Mouse (Mus musculus) midbrain, postnatal 0 days (tissue): Measurements from ENCODE around the gene Slc2a5. TPM values are rescaled to one million over a fixed set of nuclear protein-coding genes. Genes with fewer than 3 reads are reported as not detected.

ENCODE experiments used
- ATAC-seq: fragments of 200-750 bp; cut with Nextera tagmentation; 2 replicates; pipeline ENCODE4 v1.8.0; 2017; ENCODE audit warnings: moderate number of reproducible peaks, mild to moderate bottlenecking, moderate TSS enrichment, moderate library complexity; ENCODE audit not compliant: low FRiP score
- DNase-seq: peaks from one replicate; pipeline ENCODE4 v3.0.0-alpha.2; 2015; ENCODE audit warnings: low spot score
- H3K27ac ChIP-seq: fragments of 300-500 bp; sonication (generic); 2 replicates; pipeline ENCODE4 v1.5.1; 2014; ENCODE audit warnings: low read depth, mild to moderate bottlenecking, low read length, mixed read lengths
- H3K27me3 ChIP-seq: fragments of 300-500 bp; sonication (generic); 2 replicates; pipeline ENCODE4 v1.6.1; 2014; ENCODE audit warnings: low read length, control low read depth, mixed read lengths; ENCODE audit not compliant: insufficient read depth
- H3K36me3 ChIP-seq: fragments of 300-500 bp; sonication (generic); 2 replicates; pipeline ENCODE4 v1.6.1; 2014; ENCODE audit warnings: low read length, control low read depth, mixed read lengths; ENCODE audit not compliant: insufficient read depth
- H3K4me1 ChIP-seq: fragments of 300-500 bp; sonication (generic); 2 replicates; pipeline ENCODE4 v1.6.1; 2014; ENCODE audit warnings: mild to moderate bottlenecking, control low read depth, antibody characterized with exemption, low read length, mixed read lengths; ENCODE audit not compliant: insufficient read depth
- H3K4me2 ChIP-seq: fragments of 300-500 bp; sonication (generic); 2 replicates; pipeline ENCODE4 v1.6.1; 2014; ENCODE audit warnings: low read depth, mild to moderate bottlenecking, low read length, mixed read lengths; ENCODE audit not compliant: poor library complexity, severe bottlenecking
- H3K4me3 ChIP-seq: fragments of 300-500 bp; sonication (generic); 2 replicates; pipeline ENCODE4 v1.5.1; 2014; ENCODE audit warnings: low read depth, mild to moderate bottlenecking, low read length, moderate library complexity
- H3K9ac ChIP-seq: fragments of 300-500 bp; sonication (generic); replicated peaks from 2 replicates; pipeline ENCODE4 v1.6.1; 2014; ENCODE audit warnings: mild to moderate bottlenecking, low read length, moderate library complexity, mixed read lengths; ENCODE audit not compliant: poor library complexity, severe bottlenecking
- H3K9me3 ChIP-seq: fragments of 300-500 bp; sonication (generic); 2 replicates; pipeline ENCODE4 v1.6.1; 2016; ENCODE audit warnings: low read length, control low read depth
- CTCF ChIP-seq: IDR thresholded peaks from 2 replicates; pipeline ENCODE4 v1.5.1; 2016; ENCODE audit warnings: antibody characterized with exemption, mild to moderate bottlenecking
- WGBS: fragments of 180-500 bp; shearing (Covaris S2); extraction: QIAGEN DNeasy Blood & Tissue Kit; methylation state at CpG from one replicate; pipeline ENCODE4 v1.1.7; 2014; 5-methylcytosine and 5-hydroxymethylcytosine counted together
- polyA plus RNA-seq: library from polyadenylated mRNA; unstranded; fragments of >200 nt; fragmentation: Nextera tagmentation; extraction: Ambion mirVana; gene quantifications from 2 replicates; pipeline ENCODE4 v1.2.1, GENCODE M21; 2015
- total RNA-seq: library from RNA; depleted of rRNA; stranded (reverse); fragments of >200 nt; gene quantifications from 2 replicates; pipeline ENCODE4 v1.2.3, GENCODE M21; 2014; rRNA removed

Slc2a5 gene
- total and polyA plus RNA-seq, 2 experiments from 2014 or later = 3.2 to 4.3 TPM

DNA sequence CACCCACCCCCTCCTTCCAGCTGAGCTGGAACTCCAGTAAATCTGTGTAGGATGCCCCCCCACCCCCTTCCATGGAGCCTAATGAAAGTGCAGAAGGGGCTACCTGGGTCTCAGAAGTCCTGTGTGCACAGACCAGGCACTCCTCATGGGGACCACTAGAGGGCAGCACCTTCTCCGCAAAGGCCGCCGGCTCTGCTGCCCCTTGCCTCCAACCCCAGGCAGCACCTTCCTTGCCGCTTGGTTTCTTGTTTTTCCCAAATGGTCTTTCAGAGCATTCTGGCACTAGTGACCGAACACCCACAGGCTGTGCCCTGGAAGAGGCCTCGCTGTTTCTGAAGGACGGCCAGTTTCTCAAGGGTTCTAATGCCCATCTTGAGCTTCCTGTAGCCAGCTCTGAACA is 57.5 kb downstream of the Slc2a5 start:
- no peaks in the 10 kb centered on the region for H3K36me3 ChIP-seq
- no peak overlapping the region for H3K4me3 ChIP-seq
- H3K4me2 ChIP-seq = no peak overlapping the region
- no peaks in the 10 kb centered on the region for H3K9me3 ChIP-seq
- WGBS = 9% methylated on average over 7 of the region's 7 CpGs
- H3K4me1 ChIP-seq = no peaks in the 10 kb centered on the region
- ATAC-seq = no peak
- H3K27ac ChIP-seq = no peak overlapping the region
- TF ChIP-seq CTCF = peak; percentile 79
- no peaks in the 10 kb centered on the region for H3K27me3 ChIP-seq
- H3K9ac ChIP-seq = no peak overlapping the region
- peak; percentile 36 for DNase-seq

DNA sequence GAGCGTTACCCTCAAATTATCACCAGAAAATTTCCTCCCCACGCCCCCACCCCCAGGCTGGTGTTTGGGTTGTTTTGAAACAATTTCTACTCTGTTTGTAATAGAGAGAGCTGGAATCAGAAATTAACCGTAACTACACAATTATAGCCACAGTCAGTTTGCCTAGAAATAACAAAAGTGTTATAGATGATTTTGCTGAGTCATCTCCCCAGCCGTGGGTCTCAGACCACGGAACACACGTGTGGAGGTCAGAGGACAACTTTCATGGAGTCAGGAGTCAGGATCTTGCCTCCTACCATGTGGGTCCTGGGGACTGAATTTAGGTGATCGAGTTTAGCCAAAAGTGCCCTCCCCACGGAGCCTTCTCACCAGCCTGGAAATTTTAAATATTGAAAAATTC is 58.0 kb downstream of the Slc2a5 start:
- Histone ChIP-seq H3K9ac (no peak overlapping the region), H3K4me3 (no peak overlapping the region), H3K4me2 (no peak overlapping the region), H3K36me3 (no peaks in the 10 kb centered on the region), H3K4me1 (no peaks in the 10 kb centered on the region), H3K27ac (no peak overlapping the region), H3K27me3 (no peaks in the 10 kb centered on the region), H3K9me3 (no peaks in the 10 kb centered on the region)
- no peak for ATAC-seq
- WGBS = 80% methylated on average over 8 of the region's 8 CpGs
- DNase-seq = no peak
- no peak for TF ChIP-seq CTCF

DNA sequence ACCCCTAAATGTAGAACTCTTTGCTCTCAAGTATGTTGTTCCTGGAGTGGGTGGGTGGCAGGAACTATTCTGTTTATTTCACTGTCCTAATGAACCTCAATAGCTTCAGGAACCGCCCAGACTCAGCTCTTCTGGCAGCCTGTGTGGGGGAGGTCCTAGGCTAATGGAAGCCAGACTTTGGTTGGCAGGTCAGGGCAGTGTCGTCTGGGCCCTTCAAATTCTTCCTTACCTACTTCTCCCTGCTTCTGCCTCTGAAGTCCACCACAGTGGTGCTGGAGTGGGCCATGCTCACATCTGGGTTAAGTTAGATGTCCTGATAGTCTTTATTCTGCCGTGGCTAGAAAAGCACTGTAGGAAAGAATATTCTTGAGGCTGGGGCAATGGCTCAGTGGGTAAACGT is 59.0 kb downstream of the Slc2a5 start:
- no peaks in the 10 kb centered on the region for H3K9me3 ChIP-seq
- no peak overlapping the region for H3K4me2 ChIP-seq
- H3K36me3 ChIP-seq = no peaks in the 10 kb centered on the region
- H3K4me1 ChIP-seq = no peaks in the 10 kb centered on the region
- no peak for ATAC-seq
- no peak overlapping the region for H3K27ac ChIP-seq
- no peak overlapping the region for H3K9ac ChIP-seq
- no peaks in the 10 kb centered on the region for H3K27me3 ChIP-seq
- H3K4me3 ChIP-seq = no peak overlapping the region
- 64% methylated on average over 4 of the region's 4 CpGs for WGBS
- TF ChIP-seq CTCF = no peak
- DNase-seq = no peak

DNA sequence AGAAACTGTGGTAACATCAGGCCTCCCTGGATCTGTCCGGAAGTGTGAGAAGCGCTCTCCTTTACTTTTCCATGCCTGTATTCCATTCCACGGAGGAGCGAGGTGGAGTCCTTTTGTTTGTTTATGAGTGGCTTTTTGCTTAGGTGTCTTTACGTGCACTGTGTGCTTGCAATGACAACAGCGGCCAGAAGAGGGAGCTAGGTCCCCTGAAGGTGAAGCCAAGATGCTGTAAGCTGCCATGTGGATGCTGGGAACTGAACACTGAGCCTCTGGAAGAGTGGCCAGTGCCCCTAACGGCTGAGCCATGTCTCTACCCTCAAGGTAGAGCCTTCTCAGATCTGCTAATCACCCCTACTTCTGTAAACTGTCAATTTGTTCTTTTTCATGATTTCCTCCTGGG is 62.2 kb downstream of the Slc2a5 start:
- ATAC-seq (no peak), DNase-seq (no peak)
- peak; percentile 32 for TF ChIP-seq CTCF
- H3K4me2 ChIP-seq = no peak overlapping the region
- no peak overlapping the region for H3K27ac ChIP-seq
- no peaks in the 10 kb centered on the region for H3K36me3 ChIP-seq
- 90% methylated on average over 7 of the region's 7 CpGs for WGBS
- H3K27me3 ChIP-seq = no peaks in the 10 kb centered on the region
- no peaks in the 10 kb centered on the region for H3K9me3 ChIP-seq
- no peak overlapping the region for H3K4me3 ChIP-seq
- H3K4me1 ChIP-seq = no peaks in the 10 kb centered on the region
- no peak overlapping the region for H3K9ac ChIP-seq

DNA sequence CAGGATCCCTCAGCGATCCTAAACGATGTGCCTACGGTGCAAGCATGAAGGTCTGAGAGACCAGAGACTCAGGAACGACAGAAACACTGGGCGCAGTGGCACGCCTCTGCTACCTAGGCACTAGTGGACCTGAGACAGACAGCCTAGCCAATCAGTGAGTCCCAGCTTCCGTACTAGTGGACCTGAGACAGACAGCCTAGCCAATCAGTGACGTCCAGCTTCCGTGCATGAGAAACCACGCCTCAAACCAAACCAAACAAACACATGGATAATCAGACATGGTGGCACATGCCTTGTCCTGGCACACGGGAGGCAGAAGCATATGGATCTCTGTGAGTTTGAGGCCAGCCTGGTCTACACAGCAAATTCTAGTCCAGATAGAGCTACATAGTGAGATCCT is 69.2 kb downstream of the Slc2a5 start:
- 57% methylated on average over 11 of the region's 11 CpGs for WGBS
- no peaks in the 10 kb centered on the region for H3K4me1 ChIP-seq
- no peak for DNase-seq
- no peak overlapping the region for H3K4me3 ChIP-seq
- TF ChIP-seq CTCF = no peak
- H3K36me3 ChIP-seq = no peaks in the 10 kb centered on the region
- H3K9ac ChIP-seq = no peak overlapping the region
- ATAC-seq = no peak
- H3K27me3 ChIP-seq = no peaks in the 10 kb centered on the region
- H3K27ac ChIP-seq = no peak overlapping the region
- no peaks in the 10 kb centered on the region for H3K9me3 ChIP-seq
- no peak overlapping the region for H3K4me2 ChIP-seq

DNA sequence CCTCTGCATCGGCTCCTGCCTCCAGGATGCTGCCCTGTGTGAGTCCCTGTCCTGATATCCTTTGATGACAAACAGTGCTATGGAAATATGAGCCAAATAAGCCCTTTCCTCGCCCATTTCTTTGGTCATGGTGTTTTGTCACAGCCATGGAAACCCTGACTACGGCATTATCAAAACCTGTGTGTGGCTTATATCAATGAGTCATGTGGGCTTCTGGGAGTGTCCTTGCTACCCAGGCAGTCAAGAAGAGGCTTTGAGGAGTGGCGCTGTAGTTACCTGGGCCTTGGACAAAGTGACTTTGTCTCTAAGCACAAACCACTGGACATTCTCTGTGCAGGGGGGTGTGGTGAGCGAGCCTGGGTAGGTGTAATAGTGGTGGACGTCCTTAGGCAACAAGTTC is 73.1 kb downstream of the Slc2a5 start:
- ATAC-seq (no peak), DNase-seq (no peak)
- Histone ChIP-seq H3K4me3 (no peak overlapping the region), H3K27ac (no peak overlapping the region), H3K4me2 (no peak overlapping the region), H3K36me3 (no peaks in the 10 kb centered on the region), H3K9me3 (no peaks in the 10 kb centered on the region), H3K27me3 (no peaks in the 10 kb centered on the region), H3K9ac (no peak overlapping the region), H3K4me1 (no peaks in the 10 kb centered on the region)
- 83% methylated on average over 6 of the region's 6 CpGs for whole genome bisulfite sequencing
- no peak for TF ChIP-seq CTCF

Other genes starting within 250 kb of the Slc2a5 start
- 6.2 and 13.6 TPM in 2 replicates for gene Spsb1, start 164.2 kb upstream of the Slc2a5 start, total RNA-seq
- 4.4 and 4.7 TPM in 2 replicates for gene Spsb1, start 164.2 kb upstream of the Slc2a5 start, polyA plus RNA-seq
- gene H6pd, start 110.3 kb upstream of the Slc2a5 start, total RNA-seq = 12.6 and 13.6 TPM in 2 replicates
- gene H6pd, start 110.3 kb upstream of the Slc2a5 start, polyA plus RNA-seq = 3.2 and 3.7 TPM in 2 replicates
- 4.4 TPM in 2 replicates for gene Gpr157, start 31.9 kb upstream of the Slc2a5 start, total RNA-seq
- 0.47 and 0.49 TPM in 2 replicates for gene Gpr157, start 31.9 kb upstream of the Slc2a5 start, polyA plus RNA-seq
- gene Slc2a7, start 29.7 kb downstream of the Slc2a5 start, total RNA-seq = not detected in 2 replicates
- not detected in 2 replicates for gene Slc2a7, start 29.7 kb downstream of the Slc2a5 start, polyA plus RNA-seq
- not detected in 2 replicates for gene Car6, start 82.0 kb downstream of the Slc2a5 start, total RNA-seq
- gene Car6, start 82.0 kb downstream of the Slc2a5 start, polyA plus RNA-seq = not detected in 2 replicates
- gene Eno1, start 117.4 kb downstream of the Slc2a5 start, total RNA-seq = 438 and 440 TPM in 2 replicates
- gene Eno1, start 117.4 kb downstream of the Slc2a5 start, polyA plus RNA-seq = 1,069 and 1,129 TPM in 2 replicates
- 36.8 and 44.3 TPM in 2 replicates for gene Rere, start 162.4 kb downstream of the Slc2a5 start, total RNA-seq
- 17.9 and 22.7 TPM in 2 replicates for gene Rere, start 162.4 kb downstream of the Slc2a5 start, polyA plus RNA-seq